Mouse (Mus musculus): Measurements from ENCODE around the gene Drd1. TPM values are rescaled to one million over a fixed set of nuclear protein-coding genes. Genes with fewer than 3 reads are reported as not detected.

The Drd1 gene
- polyA plus RNA-seq, 1 experiment from 2014 or later, result 0.32 TPM

DNA sequence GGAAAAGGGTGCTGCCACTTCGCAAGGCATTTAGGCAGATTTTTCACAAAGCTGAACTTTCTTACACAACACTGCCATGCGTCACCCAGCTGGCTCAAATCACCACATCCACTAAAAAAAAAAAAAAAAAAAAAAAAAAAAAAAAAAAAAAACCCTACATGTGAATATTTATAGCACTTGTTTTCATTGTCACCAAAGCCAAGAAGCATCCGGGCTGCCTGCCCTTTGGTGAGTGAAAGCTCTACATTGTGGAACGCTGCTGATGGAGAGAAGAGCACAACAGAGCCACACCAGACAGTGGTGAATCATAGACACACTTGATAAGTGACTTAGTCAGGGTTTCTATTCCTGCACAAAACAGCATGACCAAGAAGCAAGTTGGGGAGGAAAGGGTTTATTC, 17.6 kb downstream of the Drd1 start:
- Histone ChIP-seq H3K9ac (no peak overlapping the region), H3K27me3 (no peaks in the 10 kb centered on the region), H3K9me3 (replicated peaks) (no peaks in the 10 kb centered on the region), H3K27ac (no peak overlapping the region), H3K36me3 (no peaks in the 10 kb centered on the region), H3K4me3 (replicated peaks) (no peak overlapping the region), H3K4me2 (no peak overlapping the region), H3K4me1 (no peaks in the 10 kb centered on the region)
- ATAC-seq (replicated peaks; ENCODE audit: low FRiP score), result no peak
- 62% methylated on average over 4 of the region's 4 CpGs for WGBS

DNA sequence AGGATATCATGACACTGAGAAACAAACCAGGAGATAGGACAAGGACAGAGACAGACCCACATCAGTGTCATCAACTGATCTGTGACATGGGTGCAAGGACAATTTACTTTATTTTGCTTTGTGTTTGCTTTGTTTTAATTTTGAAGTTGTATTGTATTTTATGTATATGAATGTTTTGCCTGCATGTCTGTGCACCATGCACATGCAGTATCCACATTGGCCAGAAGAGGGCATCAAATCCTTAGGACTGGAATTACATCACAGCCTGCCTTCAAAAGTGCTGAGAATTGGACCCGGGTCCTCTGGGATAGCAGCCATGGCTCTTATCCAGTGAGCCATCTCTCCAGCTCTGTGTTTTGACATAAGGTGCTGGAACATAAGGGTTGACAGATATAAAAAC, 20.0 kb downstream of the Drd1 start:
- Histone ChIP-seq H3K27ac (no peak overlapping the region), H3K9ac (no peak overlapping the region), H3K4me2 (no peak overlapping the region), H3K4me1 (no peaks in the 10 kb centered on the region), H3K27me3 (no peaks in the 10 kb centered on the region), H3K4me3 (replicated peaks) (no peak overlapping the region), H3K9me3 (replicated peaks) (no peaks in the 10 kb centered on the region), H3K36me3 (no peaks in the 10 kb centered on the region)
- ATAC-seq (replicated peaks; ENCODE audit: low FRiP score), result no peak
- WGBS, result 68% methylated on average over 1 of the region's 1 CpGs

DNA sequence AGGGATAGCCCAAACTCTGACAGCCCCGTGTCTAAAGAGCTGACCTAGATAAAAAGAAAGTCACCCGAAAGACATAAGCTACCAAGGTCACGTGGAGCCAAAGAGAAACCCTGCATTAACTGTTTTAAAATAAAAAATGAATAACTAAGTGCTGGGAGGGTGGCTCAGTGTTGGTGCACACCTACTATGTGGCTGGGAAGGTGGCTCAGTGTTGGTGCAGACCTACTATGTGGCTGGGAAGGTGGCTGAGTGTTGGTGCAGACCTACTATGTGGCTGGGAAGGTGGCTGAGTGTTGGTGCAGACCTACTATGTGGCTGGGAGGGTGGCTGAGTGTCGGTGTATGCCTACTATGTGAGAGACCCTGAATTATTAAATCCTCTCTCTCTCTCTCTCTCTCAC, 21.9 kb downstream of the Drd1 start:
- 78% methylated on average over 4 of the region's 4 CpGs for WGBS
- Histone ChIP-seq H3K4me1 (no peaks in the 10 kb centered on the region), H3K27ac (no peak overlapping the region), H3K36me3 (no peaks in the 10 kb centered on the region), H3K4me3 (replicated peaks) (no peak overlapping the region), H3K9ac (no peak overlapping the region), H3K9me3 (replicated peaks) (no peaks in the 10 kb centered on the region), H3K27me3 (no peaks in the 10 kb centered on the region), H3K4me2 (no peak overlapping the region)
- no peak for ATAC-seq (replicated peaks; ENCODE audit: low FRiP score)

DNA sequence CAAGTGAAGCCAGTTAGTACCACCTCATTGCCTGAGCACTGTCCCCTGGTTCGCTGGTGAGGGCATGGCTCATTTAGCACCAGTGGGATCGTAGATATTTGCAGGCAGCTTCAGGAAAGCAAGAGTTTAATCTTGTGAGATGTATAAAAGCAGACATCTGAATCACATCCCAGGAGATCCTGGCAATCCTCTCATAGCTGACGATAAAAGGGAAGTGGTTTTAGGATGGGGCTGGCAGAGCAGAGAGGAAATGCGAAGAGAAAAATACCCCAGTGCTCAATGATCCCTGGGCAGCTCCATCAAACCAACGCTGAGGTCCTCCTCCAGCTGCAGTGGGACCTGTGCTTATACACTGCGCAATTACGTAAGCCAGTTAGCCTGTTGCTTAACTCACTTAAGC, 28.4 kb downstream of the Drd1 start:
- 66% methylated on average over 7 of the region's 7 CpGs for WGBS
- no peaks in the 10 kb centered on the region for H3K4me1 ChIP-seq
- no peaks in the 10 kb centered on the region for H3K9me3 ChIP-seq (replicated peaks)
- no peak overlapping the region for H3K4me3 ChIP-seq (replicated peaks)
- H3K27me3 ChIP-seq, result no peaks in the 10 kb centered on the region
- no peaks in the 10 kb centered on the region for H3K36me3 ChIP-seq
- H3K27ac ChIP-seq, result no peak overlapping the region
- H3K9ac ChIP-seq, result no peak overlapping the region
- no peak for ATAC-seq (replicated peaks; ENCODE audit: low FRiP score)
- no peak overlapping the region for H3K4me2 ChIP-seq

DNA sequence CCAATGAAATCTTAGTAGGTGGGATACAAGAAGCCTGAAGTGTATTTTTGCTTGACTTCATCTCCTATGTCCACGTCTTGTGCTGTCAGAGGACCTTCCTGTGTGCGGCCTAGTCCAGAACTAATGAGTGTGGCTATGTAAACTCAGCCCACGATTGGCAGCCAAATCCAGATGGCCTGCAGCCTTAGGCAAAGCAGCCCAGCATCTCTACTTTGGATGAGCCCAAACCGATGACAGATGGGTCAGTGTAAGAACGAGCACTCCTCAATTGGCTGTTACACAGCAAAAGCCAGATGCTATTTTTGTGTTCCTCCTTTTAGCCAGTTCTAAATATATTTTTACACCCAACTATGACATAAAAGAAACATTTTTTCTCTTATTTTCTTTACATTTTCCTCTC, 32.2 kb downstream of the Drd1 start:
- Histone ChIP-seq H3K9me3 (replicated peaks) (no peaks in the 10 kb centered on the region), H3K9ac (no peak overlapping the region), H3K36me3 (no peaks in the 10 kb centered on the region), H3K4me2 (no peak overlapping the region), H3K4me3 (replicated peaks) (no peak overlapping the region), H3K4me1 (no peaks in the 10 kb centered on the region), H3K27me3 (no peaks in the 10 kb centered on the region), H3K27ac (no peak overlapping the region)
- no peak for ATAC-seq (replicated peaks; ENCODE audit: low FRiP score)
- WGBS, result 74% methylated on average over 5 of the region's 5 CpGs

DNA sequence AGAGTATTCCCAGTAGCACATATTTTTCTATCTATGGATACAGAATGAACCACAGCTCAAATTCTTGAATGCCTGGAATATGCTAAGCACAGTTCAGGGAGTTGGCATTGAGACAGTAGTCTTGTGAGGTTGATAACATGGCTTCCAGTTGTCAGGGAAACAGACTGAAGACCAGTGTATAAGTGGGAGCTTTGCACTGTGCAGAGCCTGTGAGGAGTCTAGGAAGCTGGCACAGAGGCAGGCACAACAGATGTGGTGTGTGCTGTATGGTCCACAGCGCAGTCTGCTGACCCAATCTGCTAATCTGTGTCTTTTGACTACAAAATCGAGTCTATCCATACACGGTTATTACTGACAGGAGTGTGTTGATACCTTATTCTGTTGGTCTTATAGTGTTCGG, 46.8 kb downstream of the Drd1 start:
- Histone ChIP-seq H3K27me3 (no peaks in the 10 kb centered on the region), H3K27ac (no peak overlapping the region), H3K4me2 (no peak overlapping the region), H3K9me3 (replicated peaks) (no peaks in the 10 kb centered on the region), H3K4me3 (replicated peaks) (no peak overlapping the region), H3K36me3 (no peaks in the 10 kb centered on the region), H3K4me1 (no peaks in the 10 kb centered on the region), H3K9ac (no peak overlapping the region)
- WGBS, result 93% methylated on average over 4 of the region's 4 CpGs
- no peak for ATAC-seq (replicated peaks; ENCODE audit: low FRiP score)

Other genes starting within 250 kb of the Drd1 start
- gene Sfxn1, start 16.2 kb upstream of the Drd1 start, polyA plus RNA-seq (2015; fragmentation: Nextera tagmentation; extraction: Ambion mirVana), result 95.7 and 97.2 TPM in 2 replicates
- not detected in 2 replicates for gene Hrh2, start 136.4 kb upstream of the Drd1 start, polyA plus RNA-seq (2015; fragmentation: Nextera tagmentation; extraction: Ambion mirVana)

Data from kidney, embryonic 15.5 days (tissue).